Mouse (Mus musculus): ENCODE measurements around the gene Ift122. TPM values are rescaled to one million over a fixed set of nuclear protein-coding genes. Genes with fewer than 3 reads are reported as not detected.

Ift122 gene
- total and polyA plus RNA-seq, 3 experiments: 3.3 to 8.0 TPM; not detected in 1

DNA sequence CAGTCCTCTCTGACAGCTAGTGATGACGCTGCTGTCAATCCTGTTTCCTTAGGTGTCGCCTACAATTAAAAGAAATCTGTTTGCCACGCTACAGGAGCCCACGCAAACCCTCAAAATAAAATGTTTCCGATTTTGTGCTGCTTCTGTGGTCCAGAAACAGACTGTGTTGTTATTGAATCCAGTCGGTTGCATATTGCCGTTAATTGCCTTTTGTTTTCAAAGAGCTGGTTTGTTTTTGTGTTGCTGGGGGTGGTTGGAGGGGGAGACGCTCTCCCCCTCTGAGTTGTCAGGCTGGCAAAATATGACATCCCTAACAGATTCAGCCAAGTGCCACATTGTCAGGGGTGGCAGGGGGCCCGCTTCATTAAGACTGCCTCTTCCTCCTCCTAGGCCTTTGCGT lies 60.2 kb downstream of the Ift122 start (continued):
- TF ChIP-seq MEF2A (IDR thresholded peaks at IDR 0.05; ENCODE audit: extremely low read depth, insufficient replicate concordance, low read depth, low read length, poor library complexity, severe bottlenecking): no peak

- H3K27ac ChIP-seq (ENCODE audit: control insufficient read depth, low read depth, low read length): no peak overlapping the region
- H3K4me3 ChIP-seq (ENCODE audit: control insufficient read depth in 1 of 2, insufficient read depth in 1 of 2, low read depth in 2 of 2, low read length in 2 of 2): no peak overlapping the region
- H3K9me3 ChIP-seq (replicated peaks; ENCODE audit: insufficient read depth, low read length): no peaks in the 10 kb centered on the region
- DNase-seq (ENCODE audit: low read depth, low spot score): no peak
- H3K9ac ChIP-seq (ENCODE audit: control insufficient read depth, low read depth, low read length, poor library complexity, severe bottlenecking): no peak overlapping the region
- TF ChIP-seq RAD21 (IDR thresholded peaks at IDR 0.05; ENCODE audit: low read depth, low read length): no peak
- TF ChIP-seq ZMIZ1 (IDR thresholded peaks at IDR 0.05; ENCODE audit: low read depth, low read length): no peak
- TF ChIP-seq MAX (IDR thresholded peaks at IDR 0.05; ENCODE audit: low read length): no peak
- no peak for TF ChIP-seq ZNF384 (IDR thresholded peaks at IDR 0.05; ENCODE audit: low read depth, low read length)
- no peak for TF ChIP-seq EP300 (IDR thresholded peaks at IDR 0.05; ENCODE audit: low read depth in 1 of 2, low read length in 2 of 2)
- no peak for TF ChIP-seq GABPA (IDR thresholded peaks at IDR 0.05; ENCODE audit: low read depth, low read length)
- no peak for TF ChIP-seq TCF12 (IDR thresholded peaks at IDR 0.05; ENCODE audit: low read depth, low read length)
- no peak for TF ChIP-seq JUND (IDR thresholded peaks at IDR 0.05; ENCODE audit: low read depth, low read length)
- TF ChIP-seq USF2 (IDR thresholded peaks at IDR 0.05; ENCODE audit: borderline replicate concordance in 1 of 2, insufficient read depth in 1 of 2, low read depth in 1 of 2, low read length in 2 of 2): no peak
- no peak for TF ChIP-seq E2F4 (IDR thresholded peaks at IDR 0.05; ENCODE audit: borderline replicate concordance, low read depth, low read length)
- TF ChIP-seq ZKSCAN1 (IDR thresholded peaks at IDR 0.05; ENCODE audit: low read depth, low read length): no peak
- no peak for TF ChIP-seq TAL1 (IDR thresholded peaks at IDR 0.05; ENCODE audit: low read length)
- no peak for TF ChIP-seq MYC (IDR thresholded peaks at IDR 0.05; ENCODE audit: low read depth, low read length)
- no peak for TF ChIP-seq MAZ (IDR thresholded peaks at IDR 0.05; ENCODE audit: low read depth, low read length)
- TF ChIP-seq GATA1 (IDR thresholded peaks at IDR 0.05; ENCODE audit: low read depth, low read length): no peak
- TF ChIP-seq ETS1 (IDR thresholded peaks at IDR 0.05; ENCODE audit: low read depth, low read length): no peak
- TF ChIP-seq CHD1 (IDR thresholded peaks at IDR 0.05; ENCODE audit: low read depth, low read length): no peak
- H3K27me3 ChIP-seq (ENCODE audit: control insufficient read depth in 1 of 2, insufficient read depth in 2 of 2, low read length in 2 of 2): no peaks in the 10 kb centered on the region
- no peaks in the 10 kb centered on the region for H3K79me2 ChIP-seq (ENCODE audit: control insufficient read depth, insufficient read depth, low read length, poor library complexity)
- peaks cover 0 to 2% of the 10 kb centered on the region in 2 experiments; a peak in 2 of 4 replicates for H3K36me3 ChIP-seq (ENCODE audit: control insufficient read depth in 1 of 2, insufficient read depth in 2 of 2, low read length in 2 of 2)
- peaks cover 0 to 9% of the 10 kb centered on the region in 2 experiments; a peak in 2 of 4 replicates for H3K4me1 ChIP-seq (ENCODE audit: control insufficient read depth in 1 of 2, insufficient read depth in 2 of 2, low read length in 2 of 2)
Observed at GRCm38 (mm10) chr6:115914511-115915202, 61.4 kb downstream of the Ift122 start.
